Mouse (Mus musculus) lung, adult 2 months (tissue): ENCODE measurements around the gene Calcoco1. TPM values are rescaled to one million over a fixed set of nuclear protein-coding genes. Genes with fewer than 3 reads are reported as not detected.
A peak's percentile ranks its signal among the peaks of the same experiment; 100 is the strongest.

Experiments
- DNase-seq: peaks from one replicate; pipeline ENCODE4 v3.0.0; 2022
- H3K4me1 ChIP-seq: fragments of 200-500 bp; 2 replicates; pipeline ENCODE4 v1.6.1; 2011; ENCODE audit warnings: low read length; ENCODE audit not compliant: control insufficient read depth, insufficient read depth
- H3K4me3 ChIP-seq: fragments of 200-500 bp; replicated peaks from 2 replicates; pipeline ENCODE3; 2011; ENCODE audit warnings: low read depth, mild to moderate bottlenecking, control low read depth, low read length; ENCODE audit errors: extremely low read depth
- CTCF ChIP-seq: fragments of 200-500 bp; IDR thresholded peaks from 2 replicates; pipeline ENCODE4 v1.5.1; 2011; ENCODE audit warnings: mild to moderate bottlenecking, low read length, control low read depth; ENCODE audit not compliant: insufficient read depth
- POLR2A ChIP-seq: fragments of 200-500 bp; IDR thresholded peaks from 2 replicates; pipeline ENCODE4 v1.6.1; 2011; ENCODE audit warnings: low read depth, mild to moderate bottlenecking, control low read depth, low read length, borderline replicate concordance; ENCODE audit errors: extremely low read depth
- WGBS: fragments of 180-500 bp; shearing (Covaris S2); methylation state at CpG from one replicate; pipeline ENCODE4 v1.1.7; 2018; 5-methylcytosine and 5-hydroxymethylcytosine counted together
- polyA plus RNA-seq: library from polyadenylated mRNA; depleted of rRNA; stranded (reverse); fragments of >200 nt; gene quantifications from 2 replicates; pipeline ENCODE4 v1.2.3, GENCODE M21; 2012; rRNA removed

The Calcoco1 gene
- 76.5 and 105 TPM in 2 replicates for polyA plus RNA-seq

DNA sequence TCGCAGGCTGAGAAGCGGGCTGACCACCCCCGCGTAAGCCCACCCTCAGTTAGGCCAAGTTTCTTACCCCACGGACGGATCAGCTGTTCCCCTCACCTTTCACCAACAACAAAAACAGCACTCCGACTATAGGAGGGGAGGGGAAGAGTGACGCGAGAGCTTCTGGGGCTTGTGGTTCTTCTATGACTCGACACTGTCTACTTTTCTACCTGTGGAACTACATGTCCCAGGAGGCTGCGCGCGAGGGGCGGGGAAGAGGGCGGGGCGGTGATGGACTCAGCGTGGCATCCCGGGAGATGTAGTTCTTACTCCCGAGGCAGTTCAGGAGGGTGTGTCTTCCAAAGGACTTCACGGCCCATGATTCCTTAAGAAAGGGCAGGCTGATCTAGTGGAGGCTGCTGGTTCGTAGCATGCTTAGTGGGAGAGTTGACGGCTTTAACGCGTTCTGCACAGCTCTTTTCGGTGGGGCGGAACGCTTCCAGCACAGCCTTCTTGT, at the start of gene Calcoco1:
Gene Calcoco1, minus strand, starts transcription at position 199 of the 496 bp plus-strand sequence.
- H3K4me1 ChIP-seq: no peaks in the 10 kb centered on the region
- H3K4me3 ChIP-seq: peak within 1 kb of the TSS; percentile 94
- 1% methylated on average over 27 of the region's 27 CpGs for WGBS
- peak; percentile 87 for DNase-seq
- TF ChIP-seq CTCF (no peak), POLR2A (peak; percentile 66; the same call in 1 of the 2 replicates)

DNA sequence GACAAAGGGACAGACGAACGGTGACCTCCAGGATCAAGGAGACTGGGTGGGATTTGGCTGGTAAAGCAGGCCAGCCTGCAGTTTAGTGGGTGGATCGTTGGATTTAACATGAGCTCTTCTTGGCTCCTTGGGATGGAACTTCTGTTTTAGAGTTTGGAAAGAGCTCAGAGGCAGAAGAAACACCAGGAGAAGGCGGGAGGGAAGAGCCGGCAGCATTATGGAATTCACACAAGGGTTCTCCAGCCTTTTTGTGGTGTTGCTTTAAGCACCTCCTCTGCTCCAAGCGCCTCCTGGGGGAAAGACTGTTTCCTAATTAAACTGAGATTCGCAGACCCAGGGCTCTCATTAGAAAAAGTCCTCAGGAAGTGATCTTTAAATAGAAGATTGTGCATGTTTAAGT, 48.9 kb upstream of the Calcoco1 start:
- 36% methylated on average over 7 of the region's 7 CpGs for WGBS
- DNase-seq: no peak
- H3K4me3 ChIP-seq: no peak overlapping the region
- H3K4me1 ChIP-seq: no peaks in the 10 kb centered on the region
- TF ChIP-seq CTCF (no peak), POLR2A (no peak)

DNA sequence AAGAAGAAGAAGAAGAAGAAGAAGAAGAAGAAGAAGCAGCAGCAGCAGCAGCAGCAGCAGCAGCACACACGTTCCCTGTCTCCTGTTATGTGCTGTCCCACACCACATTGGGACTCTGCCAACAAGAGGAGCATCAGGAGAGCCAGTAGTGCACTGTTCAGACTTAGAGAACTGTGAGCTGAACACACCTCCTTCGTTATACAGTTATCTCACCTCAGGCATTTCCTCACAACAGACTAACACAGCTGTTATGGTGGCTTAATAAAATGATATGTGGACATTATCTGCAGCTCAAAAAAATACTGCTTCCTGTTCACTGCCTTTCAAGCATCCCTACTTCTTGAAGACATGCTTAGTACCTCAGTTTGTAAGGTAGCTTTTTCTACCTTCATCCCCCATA, 43.2 kb upstream of the Calcoco1 start:
- Histone ChIP-seq H3K4me1 (no peaks in the 10 kb centered on the region), H3K4me3 (no peak overlapping the region)
- no peak for DNase-seq
- TF ChIP-seq POLR2A (no peak), CTCF (no peak)
- 18% methylated on average over 2 of the region's 2 CpGs for WGBS

DNA sequence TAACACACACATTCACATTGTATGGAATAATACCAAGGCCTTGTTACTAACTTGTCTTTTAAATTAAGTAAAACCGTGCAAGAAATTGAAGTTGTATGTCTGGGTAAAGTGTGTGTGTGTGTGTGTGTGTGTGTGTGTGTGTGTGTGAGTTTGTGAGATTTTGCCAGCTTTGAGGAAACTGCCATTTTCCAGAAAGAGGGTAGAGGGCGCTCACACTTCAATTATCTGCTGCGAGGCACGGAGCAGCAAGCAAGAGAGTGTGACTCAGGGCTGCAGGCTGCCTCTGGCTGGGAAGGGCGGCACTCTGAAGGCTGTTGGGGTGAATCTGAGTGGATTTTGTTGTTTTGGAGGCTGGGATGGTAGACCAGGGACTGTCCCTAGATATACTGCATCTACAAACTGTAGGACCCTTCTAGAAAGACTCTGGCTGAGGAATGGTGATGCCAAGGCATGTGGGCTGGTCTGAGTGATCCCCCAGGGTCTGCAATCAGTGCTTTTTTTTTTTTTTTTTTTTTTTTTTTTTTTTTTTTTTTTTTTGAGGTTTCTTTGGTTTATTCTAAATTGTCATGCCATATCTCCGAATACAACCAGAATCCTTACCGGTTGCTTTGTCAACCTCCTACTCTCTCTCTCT, 39.9 kb upstream of the Calcoco1 start:
- DNase-seq: no peak
- WGBS: 7% methylated on average over 7 of the region's 7 CpGs

DNA sequence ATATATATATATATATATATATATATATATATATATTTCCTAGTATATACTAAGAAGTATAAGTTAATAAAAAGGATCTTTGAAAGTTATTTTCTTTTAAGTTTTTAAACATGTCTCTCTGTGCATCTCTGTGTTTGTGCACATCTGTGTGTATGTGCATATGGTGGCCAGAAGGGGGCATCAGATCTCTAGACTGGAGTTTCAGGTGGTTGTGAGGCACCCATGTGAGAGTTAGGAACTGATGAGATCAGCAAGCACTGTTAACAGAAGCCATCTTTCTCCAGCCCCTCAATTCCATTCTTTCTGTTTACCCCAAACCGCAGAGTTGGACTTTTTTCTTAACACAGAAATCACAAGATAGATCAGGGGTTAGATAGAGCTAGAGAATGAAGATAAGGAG, 35.7 kb upstream of the Calcoco1 start:
- WGBS: 100% methylated on average over 1 of the region's 1 CpGs
- no peaks in the 10 kb centered on the region for H3K4me1 ChIP-seq
- DNase-seq: no peak
- no peak overlapping the region for H3K4me3 ChIP-seq
- no peak for TF ChIP-seq CTCF
- no peak for TF ChIP-seq POLR2A

More for the DNA sequence above, 39.9 kb upstream of the Calcoco1 start:
- TF ChIP-seq CTCF (peak; percentile 63), POLR2A (no peak)
- Histone ChIP-seq H3K4me3 (no peak overlapping the region), H3K4me1 (no peaks in the 10 kb centered on the region)

DNA sequence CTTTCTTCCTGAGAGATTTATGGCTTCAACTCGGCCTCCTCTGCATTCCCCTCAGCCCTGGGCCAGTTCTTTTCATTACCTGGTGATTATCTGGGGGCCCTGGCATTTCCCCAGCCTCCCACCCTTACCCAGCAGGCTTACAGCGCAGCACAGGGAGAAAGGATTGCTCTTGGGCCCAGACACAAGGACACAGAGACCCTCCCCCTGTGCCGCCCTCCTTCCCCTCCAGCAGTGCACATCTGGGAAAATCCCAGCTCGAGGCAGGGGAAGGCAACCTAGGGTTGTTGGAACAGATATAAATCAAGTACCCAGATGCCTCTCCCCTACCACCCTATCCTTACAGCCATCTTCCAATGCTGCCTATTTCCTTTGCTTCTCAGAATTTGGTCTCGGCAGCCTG, 33.1 kb upstream of the Calcoco1 start:
- Histone ChIP-seq H3K4me1 (no peaks in the 10 kb centered on the region), H3K4me3 (no peak overlapping the region)
- 45% methylated on average over 5 of the region's 5 CpGs for WGBS
- DNase-seq: no peak
- TF ChIP-seq POLR2A: no peak
- no peak for TF ChIP-seq CTCF

DNA sequence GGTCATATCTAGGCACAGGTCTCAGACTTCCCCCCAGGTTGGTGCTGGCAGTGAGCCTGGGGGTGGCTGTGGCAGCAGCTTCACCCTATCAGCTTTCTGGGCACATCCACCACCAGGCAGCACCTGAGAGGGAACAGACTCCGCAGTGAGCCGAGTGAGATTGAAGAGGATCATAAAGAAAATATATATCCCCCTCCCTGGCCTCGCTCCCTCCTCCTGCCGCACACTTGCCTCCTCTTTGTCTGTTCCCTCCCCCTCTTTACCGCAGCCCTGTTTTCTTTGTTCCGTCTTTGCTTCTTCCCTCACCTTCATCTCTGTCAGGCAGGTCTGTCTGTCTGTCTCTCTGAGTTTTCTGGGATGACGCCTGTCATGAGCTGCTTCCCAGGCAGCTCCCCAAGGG, 32.4 kb upstream of the Calcoco1 start:
- no peak for DNase-seq
- no peak for TF ChIP-seq CTCF
- TF ChIP-seq POLR2A: no peak
- Histone ChIP-seq H3K4me1 (no peaks in the 10 kb centered on the region), H3K4me3 (no peak overlapping the region)
- 59% methylated on average over 7 of the region's 7 CpGs for WGBS

DNA sequence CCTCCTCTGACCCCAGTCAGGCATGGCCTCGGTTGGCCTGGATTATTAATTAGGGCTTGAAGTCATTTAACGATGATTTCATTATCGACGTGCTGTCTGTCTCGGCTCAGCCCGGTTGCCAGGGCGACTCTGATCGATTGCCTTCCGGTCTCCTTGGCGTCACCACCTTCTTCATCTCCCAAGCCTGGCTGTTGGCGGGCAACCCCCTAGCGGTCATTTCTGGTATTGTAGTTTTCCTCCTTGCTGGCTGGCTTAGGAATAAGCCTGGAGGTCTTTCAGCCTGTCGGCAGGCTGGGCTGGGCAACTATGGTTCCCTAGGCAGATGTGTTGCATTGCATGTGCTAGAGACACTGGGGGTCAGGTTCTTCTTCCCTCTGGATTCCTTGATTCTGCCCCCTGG, 31.2 kb upstream of the Calcoco1 start:
- no peaks in the 10 kb centered on the region for H3K4me1 ChIP-seq
- no peak for TF ChIP-seq POLR2A
- TF ChIP-seq CTCF: peak; percentile 50
- DNase-seq: no peak
- WGBS: 10% methylated on average over 13 of the region's 13 CpGs
- no peak overlapping the region for H3K4me3 ChIP-seq

DNA sequence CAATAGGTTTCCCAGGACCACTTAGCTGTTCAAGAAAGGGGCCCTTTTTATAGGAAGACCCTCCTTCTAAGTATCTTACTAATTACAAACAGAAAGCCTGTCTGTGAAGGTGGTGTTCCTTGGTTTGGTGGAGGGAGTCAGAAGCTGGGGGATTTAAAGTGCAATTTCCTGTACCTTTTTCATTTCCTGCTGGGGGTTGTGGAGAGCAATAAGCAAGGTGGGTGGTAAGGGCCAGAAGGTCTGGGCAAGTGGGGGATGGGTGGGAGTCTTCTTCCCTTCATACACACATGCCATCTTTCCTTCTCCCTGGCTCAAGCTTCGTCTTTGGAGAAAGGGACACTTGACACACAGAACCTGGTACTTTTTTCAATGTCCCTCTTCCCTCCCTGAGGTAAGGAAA, 30.2 kb upstream of the Calcoco1 start:
- H3K4me3 ChIP-seq: no peak overlapping the region
- TF ChIP-seq POLR2A: no peak
- TF ChIP-seq CTCF: no peak
- no peak for DNase-seq
- H3K4me1 ChIP-seq: 0 out of 2 replicates have a peak, but pooled peaks cover 2% of the 10 kb centered on the region
- 71% methylated on average over 1 of the region's 1 CpGs for WGBS

DNA sequence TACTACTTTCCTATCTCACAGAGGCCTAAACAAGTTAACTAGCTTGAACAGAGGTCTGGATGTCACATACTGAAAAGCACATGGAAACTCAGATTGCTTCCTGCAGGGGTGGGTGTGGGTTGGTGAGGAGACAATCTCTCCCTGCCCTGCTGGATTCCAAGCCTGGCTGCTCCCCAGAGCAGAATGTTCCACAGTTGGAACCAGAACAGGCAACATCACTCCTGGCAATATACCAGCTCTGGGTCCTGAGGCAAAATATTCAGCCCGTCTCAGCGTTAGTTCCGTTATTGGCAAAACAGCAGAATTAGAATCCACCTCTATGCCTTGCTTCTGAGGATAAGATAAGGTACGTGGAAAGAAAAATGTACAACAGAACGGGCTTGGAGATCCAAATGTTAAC, 28.3 kb upstream of the Calcoco1 start:
- no peak for TF ChIP-seq POLR2A
- no peak for TF ChIP-seq CTCF

More for the DNA sequence above, 28.3 kb upstream of the Calcoco1 start:
- Histone ChIP-seq H3K4me1 (0 out of 2 replicates have a peak, but pooled peaks cover 3% of the 10 kb centered on the region), H3K4me3 (no peak overlapping the region)
- no peak for DNase-seq
- WGBS: 67% methylated on average over 5 of the region's 5 CpGs
